Mouse (Mus musculus): ENCODE measurements around the gene Immp2l. TPM values are rescaled to one million over a fixed set of nuclear protein-coding genes. Genes with fewer than 3 reads are reported as not detected.
A peak's percentile ranks its signal among the peaks of the same experiment; 100 is the strongest.

Immp2l gene
- polyA plus RNA-seq, 1 experiment from 2014 or later: 20.5 TPM

DNA sequence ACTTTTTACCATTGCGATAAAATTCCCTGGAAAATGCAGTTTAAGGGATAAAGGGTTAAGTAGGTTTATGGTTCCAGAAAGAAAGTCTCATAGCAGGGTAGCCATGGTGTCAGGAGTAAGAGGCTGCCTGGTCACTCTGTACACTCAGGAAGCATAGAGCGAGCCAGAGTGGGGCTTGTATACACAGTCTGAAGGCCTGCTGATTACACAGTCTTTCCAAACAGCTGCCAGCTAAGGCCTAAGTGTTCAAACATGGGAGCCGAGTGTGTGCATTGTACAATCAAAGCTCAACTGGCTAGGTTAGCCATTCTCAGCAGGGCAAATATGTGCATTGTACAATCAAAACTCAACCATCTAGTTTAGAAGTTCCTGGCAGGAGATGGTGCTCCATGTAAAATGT lies 393.2 kb downstream of the Immp2l start:
- WGBS: 27% methylated on average over 3 of the region's 3 CpGs
- DNase-seq (ENCODE audit: low spot score) (peak; percentile 55), ATAC-seq (replicated peaks; ENCODE audit: low FRiP score, low TSS enrichment, low read depth) (peak; percentile 75; the same call in 1 of the 2 replicates)
- Histone ChIP-seq H3K4me1 (replicated peaks; ENCODE audit: control insufficient read depth, insufficient read depth, low read length) (no peaks in the 10 kb centered on the region; the same call in 1 of the 2 replicates), H3K9me3 (ENCODE audit: control insufficient read depth, low read length) (no peaks in the 10 kb centered on the region), H3K27ac (ENCODE audit: low read depth) (no peak overlapping the region), H3K4me3 (ENCODE audit: low read depth, low read length) (no peak overlapping the region), H3K4me2 (ENCODE audit: low read length) (no peak overlapping the region), H3K9ac (ENCODE audit: low read length) (no peak overlapping the region), H3K27me3 (replicated peaks; ENCODE audit: control insufficient read depth, insufficient read depth, low read length) (no peaks in the 10 kb centered on the region), H3K36me3 (ENCODE audit: control insufficient read depth, insufficient read depth, low read length) (no peaks in the 10 kb centered on the region)

DNA sequence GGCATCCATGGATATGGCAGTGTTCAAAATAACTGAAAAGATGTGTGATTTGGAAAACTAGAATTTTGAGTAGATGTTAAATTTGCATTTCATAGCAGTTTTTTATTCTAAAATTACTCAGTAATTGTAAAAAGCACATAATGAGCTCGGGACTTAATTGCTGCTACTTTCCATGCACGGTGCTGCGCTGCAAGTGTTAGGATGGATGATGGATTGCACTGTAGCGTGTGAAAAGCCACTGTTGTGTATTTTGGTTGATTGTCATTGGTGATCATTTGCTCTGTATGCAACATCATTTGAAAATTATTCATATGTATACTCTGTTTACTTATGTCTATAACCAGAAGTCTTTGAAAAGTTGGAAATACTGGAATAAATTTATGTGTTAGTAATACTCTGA lies 394.1 kb downstream of the Immp2l start:
- Histone ChIP-seq H3K9me3 (ENCODE audit: control insufficient read depth, low read length) (no peaks in the 10 kb centered on the region), H3K36me3 (ENCODE audit: control insufficient read depth, insufficient read depth, low read length) (no peaks in the 10 kb centered on the region), H3K4me2 (ENCODE audit: low read length) (no peak overlapping the region), H3K27ac (ENCODE audit: low read depth) (no peak overlapping the region), H3K9ac (ENCODE audit: low read length) (no peak overlapping the region), H3K4me1 (replicated peaks; ENCODE audit: control insufficient read depth, insufficient read depth, low read length) (no peaks in the 10 kb centered on the region; the same call in 1 of the 2 replicates), H3K4me3 (ENCODE audit: low read depth, low read length) (no peak overlapping the region), H3K27me3 (replicated peaks; ENCODE audit: control insufficient read depth, insufficient read depth, low read length) (no peaks in the 10 kb centered on the region)
- 86% methylated on average over 4 of the region's 4 CpGs for WGBS
- DNase-seq (ENCODE audit: low spot score) (no peak), ATAC-seq (replicated peaks; ENCODE audit: low FRiP score, low TSS enrichment, low read depth) (no peak)

DNA sequence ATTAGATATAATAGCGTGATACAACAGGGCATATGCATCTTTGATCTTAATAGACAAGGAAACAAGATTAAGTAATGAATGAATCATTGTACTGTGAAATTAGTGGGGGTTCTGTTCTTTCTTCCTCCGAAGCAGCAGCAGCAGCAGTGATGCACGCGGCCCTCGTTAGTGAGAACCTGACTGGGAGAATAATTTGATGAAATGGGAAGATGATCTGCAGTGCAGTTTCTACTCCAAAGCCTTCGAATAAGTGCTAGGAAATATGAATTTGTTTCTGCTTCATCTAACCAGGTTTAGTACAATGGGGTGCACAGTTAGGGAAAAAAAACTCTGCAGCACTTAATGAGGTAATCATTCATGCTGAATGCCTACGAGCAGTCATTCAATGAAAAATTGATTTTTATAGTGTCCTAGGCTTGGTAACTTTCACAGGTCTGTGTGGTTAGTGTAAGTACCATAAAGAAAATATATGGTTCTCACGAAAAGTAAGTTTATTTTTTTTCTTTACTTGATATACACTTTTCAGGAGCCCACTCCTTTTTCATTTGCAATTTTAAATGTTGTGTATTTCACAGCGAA lies 401.3 kb downstream of the Immp2l start:
- H3K4me2 ChIP-seq (ENCODE audit: low read length): no peak overlapping the region
- no peaks in the 10 kb centered on the region for H3K36me3 ChIP-seq (ENCODE audit: control insufficient read depth, insufficient read depth, low read length)
- DNase-seq (ENCODE audit: low spot score): no peak
- H3K4me3 ChIP-seq (ENCODE audit: low read depth, low read length): no peak overlapping the region
- no peaks in the 10 kb centered on the region for H3K4me1 ChIP-seq (replicated peaks; ENCODE audit: control insufficient read depth, insufficient read depth, low read length)
- no peaks in the 10 kb centered on the region for H3K9me3 ChIP-seq (ENCODE audit: control insufficient read depth, low read length)
- no peak for ATAC-seq (replicated peaks; ENCODE audit: low FRiP score, low TSS enrichment, low read depth)
- no peak overlapping the region for H3K27ac ChIP-seq (ENCODE audit: low read depth)
- no peaks in the 10 kb centered on the region for H3K27me3 ChIP-seq (replicated peaks; ENCODE audit: control insufficient read depth, insufficient read depth, low read length)
- WGBS: 74% methylated on average over 9 of the region's 9 CpGs
- H3K9ac ChIP-seq (ENCODE audit: low read length): no peak overlapping the region

DNA sequence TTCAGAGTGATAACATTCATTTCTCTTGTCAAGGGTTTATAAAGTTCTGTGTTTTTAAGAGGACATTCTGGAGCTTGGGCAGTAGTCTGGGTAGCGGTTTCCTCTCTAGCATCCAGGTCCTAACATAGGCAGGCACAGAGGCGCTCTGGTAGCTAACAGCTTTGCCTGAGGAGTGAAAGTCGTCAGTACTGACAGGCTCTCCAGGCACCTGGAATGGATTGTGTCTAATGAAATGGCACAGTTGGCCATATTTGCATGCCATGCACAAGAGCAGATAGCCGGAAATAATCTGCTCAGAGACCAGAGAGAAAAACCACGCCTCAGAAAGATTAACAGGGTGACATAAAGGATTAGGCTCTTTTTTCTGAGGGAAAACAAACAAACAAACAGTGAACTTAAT lies 403.6 kb downstream of the Immp2l start:
- H3K9ac ChIP-seq (ENCODE audit: low read length): no peak overlapping the region
- no peak overlapping the region for H3K4me3 ChIP-seq (ENCODE audit: low read depth, low read length)
- H3K27ac ChIP-seq (ENCODE audit: low read depth): no peak overlapping the region
- ATAC-seq (replicated peaks; ENCODE audit: low FRiP score, low TSS enrichment, low read depth) (no peak), DNase-seq (ENCODE audit: low spot score) (no peak)
- 73% methylated on average over 5 of the region's 5 CpGs for WGBS
- no peaks in the 10 kb centered on the region for H3K27me3 ChIP-seq (replicated peaks; ENCODE audit: control insufficient read depth, insufficient read depth, low read length)
- no peak overlapping the region for H3K4me2 ChIP-seq (ENCODE audit: low read length)
- H3K36me3 ChIP-seq (ENCODE audit: control insufficient read depth, insufficient read depth, low read length): no peaks in the 10 kb centered on the region
- no peaks in the 10 kb centered on the region for H3K4me1 ChIP-seq (replicated peaks; ENCODE audit: control insufficient read depth, insufficient read depth, low read length)
- no peaks in the 10 kb centered on the region for H3K9me3 ChIP-seq (ENCODE audit: control insufficient read depth, low read length)

DNA sequence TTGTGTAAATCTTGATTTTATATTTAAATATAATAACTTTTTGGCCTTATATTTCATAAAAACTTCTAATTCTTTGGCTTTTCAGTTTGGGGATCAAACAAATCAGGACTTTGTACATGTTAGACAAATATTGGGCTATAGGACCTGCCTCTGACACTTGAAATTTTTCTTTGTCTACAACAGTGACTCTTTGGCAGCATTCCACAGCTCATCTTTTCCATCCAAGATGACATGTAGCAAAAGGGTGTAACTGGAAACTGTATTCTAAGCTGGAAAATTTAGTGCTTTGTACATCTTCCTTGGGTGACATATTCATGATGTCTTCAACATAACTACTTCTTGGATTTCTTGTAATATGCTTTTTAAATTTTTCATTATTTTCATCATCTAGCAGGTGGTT lies 404.9 kb downstream of the Immp2l start:
- Histone ChIP-seq H3K9me3 (ENCODE audit: control insufficient read depth, low read length) (no peaks in the 10 kb centered on the region), H3K4me2 (ENCODE audit: low read length) (no peak overlapping the region), H3K9ac (ENCODE audit: low read length) (no peak overlapping the region), H3K27me3 (replicated peaks; ENCODE audit: control insufficient read depth, insufficient read depth, low read length) (no peaks in the 10 kb centered on the region), H3K4me1 (replicated peaks; ENCODE audit: control insufficient read depth, insufficient read depth, low read length) (no peaks in the 10 kb centered on the region), H3K4me3 (ENCODE audit: low read depth, low read length) (no peak overlapping the region), H3K36me3 (ENCODE audit: control insufficient read depth, insufficient read depth, low read length) (no peaks in the 10 kb centered on the region), H3K27ac (ENCODE audit: low read depth) (no peak overlapping the region)
- DNase-seq (ENCODE audit: low spot score) (no peak), ATAC-seq (replicated peaks; ENCODE audit: low FRiP score, low TSS enrichment, low read depth) (no peak)

DNA sequence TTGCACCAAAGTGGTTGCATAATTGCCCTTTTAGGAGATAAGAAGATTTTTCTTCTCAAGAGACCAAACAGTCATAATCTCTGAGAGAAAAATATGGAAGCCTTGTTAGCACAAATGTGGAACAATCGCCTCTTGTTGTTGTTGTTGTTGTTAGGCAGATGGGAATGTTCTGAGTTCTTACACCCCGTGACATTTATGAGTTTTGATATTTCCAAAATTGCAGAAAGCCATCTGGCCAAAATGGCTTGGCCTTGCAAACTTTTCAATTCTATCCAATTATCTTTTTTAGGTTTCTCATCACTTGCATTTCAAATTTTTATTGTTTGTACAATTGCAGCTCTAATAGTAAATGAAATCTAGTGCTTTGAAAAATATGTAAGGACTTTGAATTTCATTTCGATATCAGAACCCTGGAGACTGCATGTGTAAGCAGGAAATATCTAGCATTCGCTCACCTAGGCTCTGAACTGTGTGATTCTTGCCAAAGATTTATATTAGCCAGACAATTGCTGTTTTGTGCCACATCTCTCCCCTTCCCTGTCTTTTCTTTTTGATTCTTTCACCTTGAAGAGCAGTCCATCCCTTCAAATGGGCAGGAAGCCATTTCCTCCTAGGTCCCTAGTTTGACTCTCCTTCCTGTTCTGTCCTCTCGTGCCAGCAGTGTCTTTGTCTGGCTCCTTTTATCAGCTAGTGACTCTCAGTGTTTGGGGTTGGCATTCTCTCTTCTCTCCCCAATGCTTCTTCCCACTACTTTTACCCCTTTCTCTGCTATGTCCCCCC lies 412.5 kb downstream of the Immp2l start:
- DNase-seq (ENCODE audit: low spot score) (no peak), ATAC-seq (replicated peaks; ENCODE audit: low FRiP score, low TSS enrichment, low read depth) (no peak)
- Histone ChIP-seq H3K4me2 (ENCODE audit: low read length) (no peak overlapping the region), H3K9ac (ENCODE audit: low read length) (no peak overlapping the region), H3K27ac (ENCODE audit: low read depth) (no peak overlapping the region), H3K36me3 (ENCODE audit: control insufficient read depth, insufficient read depth, low read length) (no peaks in the 10 kb centered on the region), H3K27me3 (replicated peaks; ENCODE audit: control insufficient read depth, insufficient read depth, low read length) (no peaks in the 10 kb centered on the region), H3K4me3 (ENCODE audit: low read depth, low read length) (no peak overlapping the region), H3K4me1 (replicated peaks; ENCODE audit: control insufficient read depth, insufficient read depth, low read length) (no peaks in the 10 kb centered on the region), H3K9me3 (ENCODE audit: control insufficient read depth, low read length) (no peaks in the 10 kb centered on the region)
- 77% methylated on average over 5 of the region's 5 CpGs for WGBS

DNA sequence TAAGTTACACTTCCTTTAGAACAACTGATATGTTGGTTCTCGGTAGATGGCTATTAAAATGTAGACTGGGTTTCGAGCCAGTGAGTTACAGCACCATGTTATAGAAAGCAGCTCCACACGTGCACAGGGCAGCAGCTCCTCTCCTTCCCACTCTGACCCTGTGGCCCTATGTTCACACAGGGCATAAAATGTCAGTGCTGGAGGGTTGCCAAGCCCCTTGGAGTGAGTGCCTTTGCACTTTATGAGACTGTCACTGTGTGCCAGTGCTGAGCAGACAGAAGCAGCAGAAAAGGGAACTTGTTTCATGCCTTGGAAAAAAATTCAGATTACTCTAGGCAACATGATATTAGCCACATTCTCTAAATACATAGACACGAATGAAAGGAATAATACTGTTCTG lies 414.6 kb downstream of the Immp2l start:
- Histone ChIP-seq H3K36me3 (ENCODE audit: control insufficient read depth, insufficient read depth, low read length) (no peaks in the 10 kb centered on the region), H3K9me3 (ENCODE audit: control insufficient read depth, low read length) (no peaks in the 10 kb centered on the region), H3K9ac (ENCODE audit: low read length) (no peak overlapping the region), H3K27me3 (replicated peaks; ENCODE audit: control insufficient read depth, insufficient read depth, low read length) (no peaks in the 10 kb centered on the region), H3K4me1 (replicated peaks; ENCODE audit: control insufficient read depth, insufficient read depth, low read length) (peaks cover 8% of the 10 kb centered on the region), H3K27ac (ENCODE audit: low read depth) (no peak overlapping the region), H3K4me2 (ENCODE audit: low read length) (no peak overlapping the region), H3K4me3 (ENCODE audit: low read depth, low read length) (no peak overlapping the region)
- ATAC-seq (replicated peaks; ENCODE audit: low FRiP score, low TSS enrichment, low read depth) (no peak), DNase-seq (ENCODE audit: low spot score) (no peak)
- WGBS: 52% methylated on average over 4 of the region's 4 CpGs

DNA sequence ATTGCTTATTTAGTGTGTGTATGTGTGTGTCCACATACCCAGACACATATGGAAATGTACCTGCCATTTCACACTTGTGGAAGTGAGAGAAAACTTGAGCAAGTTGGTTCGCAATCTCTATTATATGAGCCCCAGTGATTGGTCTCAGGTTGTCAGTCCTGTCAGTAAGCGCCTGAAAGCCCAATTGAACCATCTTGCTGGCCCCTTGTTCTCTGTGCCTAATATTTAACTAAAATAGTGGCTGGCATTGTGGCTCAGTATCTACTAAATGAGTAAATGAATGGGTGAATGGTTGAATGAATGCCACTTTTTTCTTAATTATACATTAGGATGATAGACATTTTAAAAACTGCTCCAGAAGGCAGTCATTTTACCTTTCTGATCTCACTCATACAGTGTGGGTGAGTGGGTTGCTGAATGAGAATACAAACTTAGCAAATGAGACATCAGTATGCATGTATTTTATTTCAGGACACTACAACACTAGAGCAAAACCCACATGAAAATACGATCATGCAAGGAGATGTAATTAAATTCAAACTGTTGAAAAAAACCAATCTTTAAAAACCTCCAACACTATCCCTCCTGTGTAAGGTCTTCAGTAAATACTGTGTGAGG lies 444.6 kb downstream of the Immp2l start:
- Histone ChIP-seq H3K9ac (ENCODE audit: low read length) (no peak overlapping the region), H3K4me1 (replicated peaks; ENCODE audit: control insufficient read depth, insufficient read depth, low read length) (no peaks in the 10 kb centered on the region), H3K27me3 (replicated peaks; ENCODE audit: control insufficient read depth, insufficient read depth, low read length) (no peaks in the 10 kb centered on the region), H3K27ac (ENCODE audit: low read depth) (no peak overlapping the region), H3K4me2 (ENCODE audit: low read length) (no peak overlapping the region), H3K4me3 (ENCODE audit: low read depth, low read length) (no peak overlapping the region), H3K9me3 (ENCODE audit: control insufficient read depth, low read length) (no peaks in the 10 kb centered on the region), H3K36me3 (ENCODE audit: control insufficient read depth, insufficient read depth, low read length) (no peaks in the 10 kb centered on the region)
- 92% methylated on average over 3 of the region's 3 CpGs for WGBS
- ATAC-seq (replicated peaks; ENCODE audit: low FRiP score, low TSS enrichment, low read depth) (no peak), DNase-seq (ENCODE audit: low spot score) (no peak)

All from intestine, embryonic 14.5 days (tissue).